Mouse (Mus musculus) CD4-positive helper T cell, adult 2 months (primary cell): ENCODE results near the gene Odf2.

Experiments
- DNase-seq: peaks from one replicate; pipeline ENCODE4 v3.0.0-alpha.2; 2012; ENCODE audit warnings: low read depth, missing footprints, low spot score

Odf2 gene

DNA sequence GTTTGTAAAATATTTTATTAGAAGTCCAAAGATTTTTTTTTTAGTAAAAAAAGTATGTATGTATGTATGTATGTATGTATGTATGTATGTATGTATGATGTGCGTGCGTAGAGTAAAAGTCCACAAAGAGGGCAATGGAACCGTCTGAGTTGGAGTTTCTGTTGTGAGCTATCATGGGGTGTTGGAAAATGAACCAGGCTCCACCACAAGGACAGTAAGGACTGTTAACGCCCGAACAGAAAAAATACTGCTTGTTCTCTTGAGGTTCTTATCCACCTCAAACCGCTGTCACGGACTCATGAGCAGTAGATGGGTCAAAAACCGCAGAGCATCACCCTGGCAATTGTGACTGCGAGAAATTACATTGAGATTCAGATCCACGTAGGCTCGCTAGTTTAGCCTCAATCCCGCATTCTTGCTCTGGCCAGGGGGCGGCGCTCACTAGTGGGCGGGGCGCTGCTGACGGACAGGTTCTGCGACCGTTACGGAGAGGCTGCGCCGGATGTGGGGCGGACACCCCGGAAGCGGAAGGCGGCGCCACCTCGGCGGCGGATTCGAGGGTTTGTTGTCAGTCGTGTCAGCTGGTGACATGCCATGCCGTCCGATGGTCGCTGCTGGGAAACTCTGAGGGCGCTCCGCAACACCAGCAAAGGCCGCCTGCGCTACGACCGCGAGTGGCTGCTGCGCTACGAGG, 46.0 kb downstream of the Odf2 start, which contains the start of gene Gle1:
Gene Gle1, plus strand, starts transcription at position 521 of the 694 bp plus-strand sequence.
- DNase-seq: peak; percentile 96

DNA sequence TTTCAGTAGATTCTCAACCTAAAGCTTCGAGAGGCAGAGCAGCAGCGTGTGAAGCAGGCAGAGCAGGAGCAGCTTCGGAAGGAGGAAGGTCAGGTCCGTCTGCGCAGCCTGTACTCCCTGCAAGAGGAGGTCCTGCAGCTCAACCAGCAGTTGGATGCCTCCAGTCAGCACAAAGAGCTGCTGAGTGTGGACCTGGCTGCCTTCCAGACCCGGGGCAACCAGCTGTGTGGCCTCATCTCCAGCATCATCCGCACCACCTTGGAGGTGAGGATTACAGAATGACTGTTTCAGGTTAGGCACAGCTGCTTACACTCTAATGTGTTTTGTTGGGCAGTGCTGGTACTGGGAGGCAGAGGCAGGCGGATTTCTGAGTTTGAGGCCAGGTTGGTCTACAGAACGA, 51.1 kb downstream of the Odf2 start:
- no peak for DNase-seq

DNA sequence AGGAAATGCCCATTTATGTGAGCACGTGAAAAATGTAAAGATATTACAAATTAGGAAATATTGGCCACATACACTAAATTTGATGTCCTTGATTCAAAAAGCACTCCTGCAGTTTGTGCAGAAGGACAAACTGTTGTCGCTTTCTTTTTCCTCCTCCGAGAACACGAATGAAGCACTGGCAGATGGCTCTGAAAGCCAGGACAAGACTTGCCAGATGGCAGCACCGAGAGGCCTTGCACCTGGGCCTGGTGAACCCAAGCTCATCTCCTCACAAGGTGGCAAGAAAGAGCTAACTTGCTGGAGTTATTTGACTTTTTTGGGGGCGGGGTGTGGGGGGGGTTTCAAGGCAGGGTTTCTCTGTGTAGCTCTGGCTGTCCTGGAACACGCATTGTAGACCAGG, 51.8 kb downstream of the Odf2 start:
- DNase-seq: no peak

DNA sequence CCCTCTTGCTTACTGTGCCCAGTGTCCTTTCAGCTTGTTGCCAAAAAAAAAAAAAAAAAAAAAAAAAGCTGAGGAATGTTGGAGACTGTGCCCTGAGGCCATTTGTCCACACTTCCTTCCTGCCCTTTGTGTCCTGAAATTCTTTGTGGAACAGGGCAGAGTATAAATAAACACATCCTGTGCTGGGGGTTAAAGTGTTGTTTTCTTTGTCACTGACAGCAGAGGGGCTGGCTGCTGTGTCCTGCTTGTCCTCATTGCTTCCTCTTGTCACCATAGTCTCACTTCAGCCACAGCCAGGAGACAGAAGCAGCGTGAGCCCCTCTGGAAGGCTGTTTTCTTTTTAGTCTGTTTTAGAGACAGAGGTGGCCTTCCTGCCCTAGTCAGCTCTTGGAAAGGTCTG, 55.7 kb downstream of the Odf2 start:
- no peak for DNase-seq

DNA sequence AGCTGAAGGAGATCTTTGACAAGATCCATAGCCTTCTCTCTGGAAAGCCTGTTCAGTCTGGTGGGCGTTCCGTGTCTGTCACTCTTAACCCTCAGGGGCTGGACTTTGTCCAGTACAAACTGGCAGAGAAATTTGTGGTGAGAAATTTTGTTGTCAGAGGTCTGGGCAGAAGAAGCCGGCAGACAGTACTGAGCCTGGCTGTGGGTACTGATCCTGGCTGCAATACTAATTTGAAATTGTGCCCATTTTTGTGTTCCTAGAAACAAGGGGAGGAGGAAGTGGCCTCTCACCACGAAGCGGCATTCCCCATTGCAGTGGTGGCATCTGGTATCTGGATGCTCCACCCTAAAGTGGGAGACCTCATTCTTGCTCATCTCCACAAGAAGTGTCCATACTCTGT, 59.9 kb downstream of the Odf2 start:
- DNase-seq: no peak

DNA sequence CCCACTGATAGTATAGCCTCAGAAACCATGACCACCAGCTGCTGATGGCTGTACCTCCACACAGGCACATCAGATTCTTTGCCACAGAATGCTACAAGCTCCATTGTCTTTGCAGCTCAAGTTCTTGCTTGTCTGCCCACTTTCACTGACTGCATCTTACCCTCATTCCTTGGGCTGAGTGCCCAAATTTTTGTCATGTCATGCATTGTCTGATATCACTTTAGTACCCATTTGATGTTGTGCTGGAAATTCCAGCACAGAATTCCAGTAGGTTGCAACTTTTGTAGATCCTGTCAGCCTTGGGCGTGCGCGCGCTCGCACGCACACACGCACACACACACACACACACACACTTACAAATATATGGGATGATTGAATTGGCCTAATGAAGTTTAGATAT, 72.2 kb downstream of the Odf2 start:
- no peak for DNase-seq

DNA sequence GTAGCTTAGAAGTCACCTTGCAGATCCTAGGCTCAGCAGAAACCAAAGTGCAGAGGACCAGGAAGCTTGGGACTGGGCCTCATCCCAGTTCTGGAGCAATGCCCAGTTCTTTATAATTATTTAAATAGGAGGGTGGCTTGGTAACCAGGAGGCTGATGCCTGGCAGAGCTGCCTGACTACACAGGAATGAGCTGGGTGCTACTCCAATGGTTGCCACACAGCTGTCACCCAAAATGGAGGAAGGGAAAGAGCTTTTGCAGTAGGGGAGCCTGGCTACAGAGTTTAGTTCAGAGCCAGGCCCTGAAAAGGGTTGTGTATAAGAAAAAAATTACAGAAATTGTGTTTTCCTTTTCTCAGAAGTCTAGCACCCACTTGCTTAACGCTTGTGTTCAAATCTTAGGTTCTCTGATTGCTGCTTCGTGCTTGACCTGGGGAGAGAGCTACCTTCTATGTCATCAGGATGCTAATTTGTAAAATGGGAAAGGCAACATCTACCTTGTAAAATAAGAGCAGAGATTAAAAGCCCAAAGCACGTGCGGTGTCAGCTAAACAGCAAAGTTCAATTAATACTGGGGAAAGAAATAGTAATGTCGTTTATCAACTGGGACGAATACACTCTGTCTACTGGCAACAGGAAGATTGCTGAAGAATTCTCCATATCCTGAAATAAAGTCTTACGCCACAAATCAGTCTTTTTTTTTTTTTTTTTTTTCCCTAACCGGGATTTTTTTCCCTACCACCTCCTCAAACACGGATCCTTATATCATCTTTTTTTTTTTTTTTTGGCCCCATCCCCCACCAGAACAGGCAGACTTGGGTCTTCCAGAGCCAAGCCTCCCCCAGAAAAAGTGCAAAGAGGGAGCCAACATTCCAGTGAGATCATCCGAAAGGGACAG, 75.6 kb downstream of the Odf2 start:
- DNase-seq: peak; percentile 17

DNA sequence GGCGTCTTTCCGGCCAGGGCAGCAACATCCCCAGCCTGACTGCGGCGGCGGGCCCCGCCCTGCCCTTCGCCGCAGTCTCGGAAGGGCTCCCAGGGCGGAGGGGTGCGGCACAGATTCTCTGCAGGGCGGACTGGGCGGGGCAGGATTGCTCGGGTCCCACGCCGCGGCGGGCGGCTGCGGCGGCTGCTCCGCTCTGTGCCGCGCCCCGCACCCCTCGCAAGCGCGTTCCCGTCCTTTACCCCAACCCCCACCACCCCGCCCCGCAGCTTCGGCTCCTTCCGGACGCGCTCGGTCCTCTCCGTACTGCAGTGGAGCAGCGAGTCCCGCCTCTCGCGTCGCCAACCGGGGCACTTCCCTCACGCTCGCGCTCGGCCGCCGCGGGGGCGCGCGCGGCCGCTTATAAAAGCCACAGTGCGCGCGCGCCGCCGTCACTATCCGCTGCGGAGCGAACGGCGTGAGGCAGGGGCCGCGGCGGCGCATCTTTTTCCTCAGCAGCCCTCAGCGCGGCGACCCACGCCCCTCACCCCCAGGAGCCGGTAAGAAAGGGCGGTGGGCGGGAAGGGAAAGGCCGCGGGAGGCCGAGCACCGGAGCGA, 76.3 kb downstream of the Odf2 start, which contains the start of gene Sptan1:
Gene Sptan1, plus strand, starts transcription at position 311 of the 594 bp plus-strand sequence.
- peak; percentile 97 for DNase-seq

DNA sequence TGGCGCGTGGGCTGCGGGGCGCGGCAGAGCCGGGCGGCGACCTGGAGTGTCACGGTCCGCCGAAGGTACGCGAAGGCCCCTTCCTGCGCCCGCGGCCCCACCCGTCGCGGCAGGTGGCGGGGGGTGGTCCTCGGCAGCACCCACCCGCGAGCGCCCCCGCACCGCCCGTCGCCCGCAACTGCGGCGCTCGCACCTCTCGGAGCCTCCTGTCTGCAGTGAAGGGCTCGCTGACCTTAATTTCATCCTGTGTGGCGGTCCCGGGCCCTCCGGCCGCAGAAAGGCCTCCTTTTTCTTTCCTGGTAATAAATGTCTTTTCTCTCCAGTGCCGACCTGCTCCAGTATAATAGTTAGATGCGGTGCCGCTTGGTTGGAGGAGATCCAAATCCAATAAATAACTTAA, 76.9 kb downstream of the Odf2 start:
- DNase-seq: no peak

DNA sequence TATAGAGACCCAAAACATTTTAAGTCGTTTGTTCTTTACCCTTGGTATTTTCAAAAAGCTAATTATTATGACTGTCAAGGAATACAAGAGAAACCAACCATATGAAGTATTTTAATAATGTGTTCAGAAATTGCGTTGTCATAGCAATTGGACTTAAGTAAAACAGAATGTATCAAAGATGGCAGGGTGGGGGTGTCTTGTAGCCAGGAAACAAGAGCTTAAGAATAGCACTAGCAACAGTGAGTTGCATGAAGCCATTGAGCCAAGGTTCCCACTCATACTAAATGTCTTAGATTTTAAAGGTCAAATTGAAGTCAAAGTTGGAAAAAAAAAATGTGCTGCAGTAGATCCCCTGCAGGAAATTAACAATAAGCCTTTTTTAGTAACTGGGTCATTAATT, 77.8 kb downstream of the Odf2 start:
- DNase-seq: no peak

DNA sequence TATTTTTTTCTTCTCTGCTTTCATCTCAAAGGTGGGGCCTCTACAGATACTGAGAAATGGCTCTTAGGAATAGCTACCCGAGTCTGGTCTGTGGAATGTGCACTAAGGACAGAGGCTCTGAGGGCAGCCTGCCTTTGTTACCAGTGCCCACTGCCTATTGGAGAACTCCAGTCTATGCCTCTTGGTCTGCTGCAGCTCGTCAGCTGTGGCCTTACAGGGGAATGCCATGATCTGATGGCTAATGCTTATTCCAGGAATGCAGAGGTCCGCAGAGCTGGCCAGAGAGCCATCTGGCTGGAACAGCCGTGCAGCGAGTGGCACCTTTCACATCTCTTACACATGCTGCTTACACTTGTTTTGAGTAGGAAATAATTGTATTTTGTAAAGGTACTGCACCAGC, 78.7 kb downstream of the Odf2 start:
- no peak for DNase-seq

DNA sequence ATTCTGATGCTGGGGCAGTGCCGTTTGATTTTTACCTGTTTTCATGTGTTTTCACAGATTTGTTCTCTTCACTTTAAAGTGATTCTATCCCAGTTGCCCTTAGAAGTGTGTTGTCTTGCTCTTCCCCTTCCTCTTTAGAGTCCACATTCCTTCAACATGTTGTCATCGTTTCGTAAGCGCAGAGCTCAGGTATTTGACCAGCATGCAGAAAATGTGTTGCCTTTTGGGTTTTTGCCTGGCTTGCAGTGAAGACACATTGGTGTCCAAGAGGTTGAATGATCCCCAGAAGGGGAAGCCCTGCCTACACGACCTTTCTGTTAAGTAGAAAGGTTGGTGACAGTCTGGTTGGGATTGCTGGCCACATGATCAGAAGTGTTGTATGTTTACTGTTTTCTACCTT, 79.6 kb downstream of the Odf2 start:
- DNase-seq: no peak

DNA sequence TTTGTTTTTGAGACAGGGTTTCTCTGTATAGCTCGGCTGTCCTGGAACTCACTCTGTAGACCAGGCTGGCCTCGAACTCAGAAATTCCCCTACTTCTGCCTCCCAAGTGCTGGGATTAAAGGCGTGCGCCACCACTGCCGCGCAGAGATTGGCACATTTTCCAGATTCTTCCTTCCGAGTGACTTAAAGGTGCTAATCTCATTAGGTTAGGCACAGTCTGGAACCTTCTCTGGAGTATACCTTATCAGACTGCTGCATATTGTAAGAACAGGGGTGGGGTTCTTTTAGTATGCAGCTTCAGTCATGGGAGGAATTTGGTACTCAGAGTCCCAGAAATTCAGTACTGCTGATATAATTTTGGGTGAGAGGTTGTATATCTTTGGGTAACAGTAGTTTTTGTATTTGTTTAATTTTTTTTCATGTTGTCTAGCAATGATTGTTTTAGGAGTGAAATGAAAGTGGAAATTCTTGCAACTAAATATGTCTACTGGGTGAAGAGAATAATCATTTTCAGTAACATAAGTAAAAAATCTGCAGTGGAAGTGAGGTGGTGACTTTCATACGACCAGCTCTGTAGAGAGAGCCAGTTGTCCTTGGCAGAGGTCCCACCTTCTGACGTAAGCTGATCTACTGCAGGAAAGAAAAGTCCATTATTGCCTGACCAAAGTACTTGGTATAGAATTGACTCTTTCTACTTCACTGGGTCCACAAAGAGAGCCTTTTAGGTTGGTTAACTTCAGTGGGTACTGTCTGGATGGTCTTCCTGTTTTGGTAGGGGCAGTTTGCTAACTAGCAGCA, 83.0 kb downstream of the Odf2 start:
- no peak for DNase-seq

DNA sequence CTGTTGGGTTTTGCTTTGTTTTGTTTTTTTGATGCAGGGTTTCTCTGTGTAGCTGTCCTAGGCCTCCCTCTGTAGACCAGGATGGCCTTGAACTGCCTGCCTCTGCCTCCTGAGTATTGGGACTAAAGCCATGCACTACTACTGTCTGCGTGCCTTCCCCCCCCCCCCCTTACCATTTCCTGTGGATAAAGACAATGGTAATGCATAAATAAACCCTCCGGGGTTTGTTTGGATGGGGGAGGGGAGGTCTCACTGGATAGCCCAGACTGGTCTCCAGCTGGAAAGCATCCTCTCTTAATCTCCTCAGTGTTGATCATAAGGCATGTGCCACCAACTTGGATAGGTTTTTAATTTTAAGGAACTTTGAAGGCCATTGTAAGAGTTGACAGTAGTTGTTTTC, 84.5 kb downstream of the Odf2 start:
- no peak for DNase-seq

DNA sequence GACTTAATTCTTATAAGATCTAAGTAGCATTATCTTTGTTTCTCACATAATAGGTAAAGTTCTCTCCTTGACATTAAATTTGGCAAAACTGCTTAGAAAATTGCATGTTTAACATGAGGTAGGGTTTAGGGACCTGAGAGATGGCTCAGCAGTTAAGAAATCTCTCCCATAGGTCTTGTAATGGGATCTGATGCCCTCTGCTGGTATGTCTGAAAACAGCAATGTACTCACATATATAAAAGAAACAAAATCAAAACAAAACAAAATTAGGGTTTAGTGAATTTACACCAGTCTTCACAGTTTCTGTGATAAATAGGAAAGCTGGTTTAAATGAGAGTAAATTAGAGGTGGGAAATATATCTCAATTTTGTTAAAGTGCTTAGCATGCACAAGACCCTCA, 88.3 kb downstream of the Odf2 start:
- DNase-seq: peak; percentile 71

DNA sequence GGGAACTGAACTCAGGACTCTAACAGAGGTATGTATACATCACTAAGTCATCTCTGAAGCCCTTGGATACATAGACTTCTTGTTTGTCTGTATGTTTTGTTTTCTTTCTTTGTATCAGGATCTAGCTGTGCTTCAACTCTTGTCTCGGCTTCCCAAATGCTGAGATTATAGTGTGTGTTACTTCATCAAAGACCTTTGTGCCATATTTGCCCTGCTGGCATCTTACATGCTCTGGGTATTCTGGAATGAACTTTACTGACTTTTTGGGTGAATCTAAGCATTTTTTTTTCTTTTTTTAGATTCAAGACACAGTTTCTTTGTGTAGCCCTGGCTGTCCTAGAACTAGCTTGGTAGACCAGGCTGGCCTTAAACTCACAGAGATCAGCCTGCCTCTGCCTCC, 91.6 kb downstream of the Odf2 start:
- no peak for DNase-seq
